Mouse (Mus musculus): Measurements from ENCODE around the gene Slc17a9.

DNA sequence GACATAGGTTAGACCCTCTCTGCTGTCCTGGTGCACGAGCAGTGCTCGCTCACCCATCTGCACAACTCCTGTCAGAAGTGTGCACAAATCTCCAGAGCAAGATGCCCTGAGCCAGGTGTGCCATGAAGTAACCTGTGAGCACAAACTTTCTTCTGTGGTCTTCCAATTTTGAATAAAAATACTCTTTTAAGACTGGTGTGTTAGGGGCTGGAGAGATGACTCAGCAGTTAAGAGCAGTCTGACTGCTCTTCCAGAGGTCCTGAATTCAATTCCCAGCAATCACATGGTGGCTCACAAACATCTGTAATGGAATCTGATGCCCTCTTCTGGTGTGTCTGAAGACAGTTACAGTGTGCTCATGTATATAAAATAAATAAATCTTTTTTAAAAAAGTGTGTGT is 18.3 kb downstream of the Slc17a9 start:
- no peak for TF ChIP-seq GATA1 (IDR thresholded peaks at IDR 0.05; ENCODE audit: borderline replicate concordance, low read length)
- TF ChIP-seq FLI1 (IDR thresholded peaks at IDR 0.05; ENCODE audit: low read length), result no peak

Measured in megakaryocyte, embryonic 14.5 days (primary cell).